Mouse (Mus musculus) stomach, postnatal 0 days (tissue): ENCODE results near the gene AY761185. TPM values are rescaled to one million over a fixed set of nuclear protein-coding genes. Genes with fewer than 3 reads are reported as not detected.

Experiments used
- ATAC-seq: fragments of 200-750 bp; cut with Nextera tagmentation; 2 replicates; pipeline ENCODE4 v1.8.0; 2017; ENCODE audit not compliant: low FRiP score, low TSS enrichment
- DNase-seq: peaks from one replicate; pipeline ENCODE4 v3.0.0-alpha.2; 2016; ENCODE audit warnings: low spot score
- H3K27ac ChIP-seq: fragments of 300-500 bp; sonication (generic); replicated peaks from 2 replicates; pipeline ENCODE4 v1.5.1; 2014; ENCODE audit warnings: mild to moderate bottlenecking, control low read depth
- H3K27me3 ChIP-seq: fragments of 300-500 bp; sonication (generic); 2 replicates; pipeline ENCODE4 v1.6.1; 2014; ENCODE audit warnings: low read length; ENCODE audit not compliant: control insufficient read depth, insufficient read depth
- H3K36me3 ChIP-seq: fragments of 300-500 bp; sonication (generic); 2 replicates; pipeline ENCODE4 v1.6.1; 2014; ENCODE audit warnings: low read length, mixed read lengths; ENCODE audit not compliant: control insufficient read depth, insufficient read depth
- H3K4me1 ChIP-seq: fragments of 300-500 bp; sonication (generic); replicated peaks from 2 replicates; pipeline ENCODE4 v1.6.1; 2014; ENCODE audit warnings: antibody characterized with exemption; ENCODE audit not compliant: control insufficient read depth, insufficient read depth
- H3K4me2 ChIP-seq: fragments of 300-500 bp; sonication (generic); replicated peaks from 2 replicates; pipeline ENCODE4 v1.6.1; 2014; ENCODE audit warnings: low read depth, mild to moderate bottlenecking, control low read depth, moderate library complexity
- H3K4me3 ChIP-seq: fragments of 300-500 bp; sonication (generic); 2 replicates; pipeline ENCODE4 v1.5.1; 2014; ENCODE audit warnings: low read depth, low read length, control low read depth
- H3K9ac ChIP-seq: fragments of 300-500 bp; sonication (generic); 2 replicates; pipeline ENCODE4 v1.6.1; 2014; ENCODE audit warnings: mild to moderate bottlenecking, low read length, control low read depth, mixed read lengths
- H3K9me3 ChIP-seq: fragments of 300-500 bp; sonication (generic); 2 replicates; pipeline ENCODE4 v1.6.1; 2016; ENCODE audit warnings: low read length; ENCODE audit not compliant: control insufficient read depth
- CTCF ChIP-seq: IDR thresholded peaks from 2 replicates; pipeline ENCODE4 v1.5.1; 2016; ENCODE audit warnings: antibody characterized with exemption, low read depth, mild to moderate bottlenecking, moderate library complexity
- EP300 ChIP-seq: optimal IDR thresholded peaks from 2 replicates; pipeline ENCODE3; 2016; ENCODE audit warnings: antibody characterized with exemption
- WGBS: fragments of 180-500 bp; shearing (Covaris S2); extraction: QIAGEN DNeasy Blood & Tissue Kit; methylation state at CpG from one replicate; pipeline ENCODE4 v1.1.7; 2014; 5-methylcytosine and 5-hydroxymethylcytosine counted together
- polyA plus RNA-seq: library from polyadenylated mRNA; unstranded; fragments of >200 nt; fragmentation: Nextera tagmentation; extraction: Ambion mirVana; gene quantifications from 2 replicates; pipeline ENCODE4 v1.2.1, GENCODE M21; 2015

Gene AY761185
- polyA plus RNA-seq, 1 experiment from 2014 or later = not detected

GRCm38 (mm10) chr8:20908256-20908655, 36.3 kb downstream of the AY761185 start:
- Histone ChIP-seq H3K9me3 (no peaks in the 10 kb centered on the region), H3K9ac (no peak overlapping the region), H3K27me3 (no peaks in the 10 kb centered on the region), H3K4me1 (no peaks in the 10 kb centered on the region), H3K4me3 (no peak overlapping the region), H3K36me3 (no peaks in the 10 kb centered on the region), H3K27ac (no peak overlapping the region), H3K4me2 (no peak overlapping the region)
- 62% methylated on average over 2 of the region's 2 CpGs for WGBS
- no peak for TF ChIP-seq CTCF
- TF ChIP-seq EP300 = no peak
- DNase-seq (no peak), ATAC-seq (no peak)

- Histone ChIP-seq H3K4me3 (no peak overlapping the region), H3K9me3 (no peaks in the 10 kb centered on the region), H3K27me3 (no peaks in the 10 kb centered on the region), H3K4me2 (no peak overlapping the region), H3K9ac (no peak overlapping the region), H3K4me1 (no peaks in the 10 kb centered on the region), H3K36me3 (no peaks in the 10 kb centered on the region), H3K27ac (no peak overlapping the region)
- DNase-seq (no peak), ATAC-seq (no peak)
- 90% methylated on average over 2 of the region's 2 CpGs for WGBS
- TF ChIP-seq EP300 (no peak), CTCF (no peak)
These were observed 37.4 kb downstream of the AY761185 start for GRCm38 (mm10) chr8:20907119-20907518.

GRCm38 (mm10) chr8:20902527-20902926, 42.0 kb downstream of the AY761185 start, which contains the start of gene Gm15056:
Gene Gm15056, minus strand, starts transcription at chr8:20902627.
- 44% methylated on average over 2 of the region's 2 CpGs for WGBS

More at GRCm38 (mm10) chr8:20902527-20902926, 42.0 kb downstream of the AY761185 start, which contains the start of gene Gm15056:
- H3K4me2 ChIP-seq = no peak within 1 kb of the TSS
- H3K27me3 ChIP-seq = no peaks in the 10 kb centered on the region
- DNase-seq = no peak
- ATAC-seq = no peak
- H3K27ac ChIP-seq = no peak within 1 kb of the TSS
- H3K36me3 ChIP-seq = no peaks in the 10 kb centered on the region
- H3K4me1 ChIP-seq = no peaks in the 10 kb centered on the region
- no peak for TF ChIP-seq CTCF
- no peak for TF ChIP-seq EP300
- H3K9ac ChIP-seq = no peak within 1 kb of the TSS
- H3K4me3 ChIP-seq = no peak within 1 kb of the TSS
- H3K9me3 ChIP-seq = no peaks in the 10 kb centered on the region

Other genes starting within 250 kb of the AY761185 start
- not detected in 2 replicates for gene Defb33, start 52.0 kb downstream of the AY761185 start, polyA plus RNA-seq
- not detected in 2 replicates for gene Gm15056, start 42.1 kb downstream of the AY761185 start, polyA plus RNA-seq
- not detected in 2 replicates for gene Gm6040, start 22.6 kb downstream of the AY761185 start, polyA plus RNA-seq
- gene Defa21, start 80.8 kb upstream of the AY761185 start, polyA plus RNA-seq = not detected in 2 replicates
- gene Defa23, start 110.3 kb upstream of the AY761185 start, polyA plus RNA-seq = not detected in 2 replicates
- not detected in 2 replicates for gene Defa35, start 120.3 kb upstream of the AY761185 start, polyA plus RNA-seq
- not detected in 2 replicates for gene Defa25, start 139.7 kb upstream of the AY761185 start, polyA plus RNA-seq
- gene Gm14851, start 151.3 kb upstream of the AY761185 start, polyA plus RNA-seq = not detected in 2 replicates
- not detected in 2 replicates for gene Defa30, start 189.9 kb upstream of the AY761185 start, polyA plus RNA-seq
- not detected in 2 replicates for gene Defa22, start 217.6 kb upstream of the AY761185 start, polyA plus RNA-seq
- not detected in 2 replicates for gene Defa31, start 246.9 kb upstream of the AY761185 start, polyA plus RNA-seq